Mouse (Mus musculus): ENCODE data around the gene Gal3st1.

Gal3st1 gene

DNA sequence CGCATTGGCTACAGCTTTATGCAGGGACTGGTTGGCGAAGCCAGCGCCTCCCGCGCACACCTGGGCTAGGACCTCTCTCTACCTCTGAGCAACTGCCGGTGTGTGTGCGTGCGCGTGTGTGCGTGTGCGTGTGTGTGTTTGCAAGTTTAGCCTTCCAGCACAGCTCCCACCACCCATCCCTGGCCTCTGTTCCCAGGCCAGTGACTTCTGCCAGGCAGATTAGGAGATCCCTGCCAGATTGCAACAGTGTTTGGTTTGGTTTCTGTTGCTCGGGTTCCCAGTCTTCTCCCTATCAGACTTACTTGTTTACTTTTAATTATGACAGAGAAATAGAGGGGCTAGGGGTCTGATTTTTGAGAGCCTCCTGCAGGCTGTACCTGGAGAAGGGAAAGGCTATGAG lies 48.5 kb downstream of the Gal3st1 start:
- DNase-seq (ENCODE audit: low spot score): no peak

DNA sequence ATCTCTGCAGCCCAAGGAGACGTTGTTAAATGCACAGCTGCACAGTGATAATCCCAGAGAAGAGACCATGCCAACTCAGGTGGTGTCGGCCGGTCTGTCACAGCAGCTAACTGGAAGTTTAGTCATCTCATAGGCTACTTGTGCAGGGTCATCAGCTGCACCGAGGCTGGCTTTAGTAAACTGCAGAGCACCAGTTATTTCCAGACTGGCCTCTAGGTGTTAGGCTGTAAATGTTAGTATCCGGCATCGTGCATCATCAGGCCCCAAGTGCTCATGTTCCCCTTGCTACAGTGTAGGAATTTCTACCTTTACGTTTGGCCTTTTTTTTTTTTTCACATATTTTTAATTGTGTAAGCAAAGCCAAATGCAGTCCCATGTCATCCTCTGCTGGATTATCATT lies 50.0 kb downstream of the Gal3st1 start:
- no peak for DNase-seq (ENCODE audit: low spot score)

DNA sequence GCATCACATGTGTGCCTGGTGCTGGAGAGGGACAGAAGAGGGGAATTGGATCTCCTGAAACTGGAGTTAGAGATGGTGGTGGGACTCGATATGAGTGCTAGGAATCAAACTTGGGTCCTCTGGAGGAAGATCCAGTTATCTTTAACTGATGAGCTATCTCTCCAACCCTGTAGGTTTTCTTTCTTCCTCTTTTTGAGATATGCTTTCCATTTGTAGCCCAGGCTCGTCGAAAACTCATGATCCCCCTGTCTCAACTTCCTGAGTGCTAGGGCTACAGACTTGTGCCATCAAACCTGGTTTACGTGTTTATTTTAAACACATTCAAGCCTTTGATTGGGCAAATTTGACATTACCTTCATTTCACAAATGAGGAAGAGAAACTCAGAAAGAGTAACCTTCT lies 50.7 kb downstream of the Gal3st1 start:
- no peak for DNase-seq (ENCODE audit: low spot score)

DNA sequence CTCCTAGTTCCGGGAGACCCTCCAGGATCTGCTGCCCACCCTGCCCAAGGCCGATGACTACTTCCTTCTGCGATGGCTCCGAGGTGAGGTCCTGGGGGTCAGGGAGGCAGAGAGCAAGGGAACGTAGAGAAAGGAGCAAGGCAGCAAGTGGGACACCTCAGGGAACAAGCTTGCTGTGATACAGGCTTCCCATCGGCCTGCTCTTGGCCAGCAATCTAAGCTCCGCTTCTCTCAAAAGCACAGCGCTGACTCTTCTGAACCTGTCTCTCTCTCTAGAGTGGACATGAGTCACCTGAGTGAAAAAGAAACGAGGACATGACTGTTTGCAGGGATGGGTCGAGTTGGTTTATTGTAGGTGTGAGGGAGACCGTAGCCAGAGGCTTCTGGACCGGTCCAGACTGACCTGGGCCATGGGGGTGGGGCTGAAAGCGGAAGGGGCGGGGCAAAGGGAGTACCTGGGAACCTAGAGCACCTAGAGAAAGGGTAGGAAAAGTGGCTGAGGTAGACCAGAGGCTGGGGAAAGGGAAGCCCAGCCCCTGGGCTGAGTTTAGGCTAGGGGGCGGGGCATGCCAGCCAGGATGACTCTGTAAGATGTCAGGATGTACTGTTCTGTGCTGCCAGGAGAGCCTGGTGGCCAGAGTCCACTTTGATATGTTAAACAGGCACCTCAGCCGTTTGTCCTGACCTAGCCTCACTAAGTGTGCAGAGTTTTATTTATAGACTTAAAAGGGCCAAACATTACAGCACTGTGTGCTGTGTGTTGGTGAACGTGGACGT lies 51.9 kb downstream of the Gal3st1 start:
- DNase-seq (ENCODE audit: low spot score): no peak

DNA sequence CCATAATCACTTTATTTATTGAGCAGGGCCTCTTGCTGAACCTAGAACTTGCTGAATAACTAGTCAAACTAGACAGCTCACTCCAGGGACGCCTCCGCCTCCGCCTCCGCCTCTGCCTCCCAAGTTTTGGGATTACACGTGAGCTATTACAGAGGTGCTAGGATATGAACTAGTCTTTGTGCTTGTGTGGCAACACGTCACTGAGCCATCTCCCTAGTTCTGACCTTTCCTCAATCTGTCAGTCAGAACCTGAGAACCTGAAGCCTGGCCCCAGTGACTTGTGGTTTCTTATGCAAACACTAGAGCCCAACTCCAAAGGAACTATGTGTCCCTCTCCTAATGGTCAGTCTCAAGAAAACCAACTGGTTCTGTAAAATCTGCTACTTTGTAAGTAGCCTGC lies 52.5 kb downstream of the Gal3st1 start:
- DNase-seq (ENCODE audit: low spot score): no peak

DNA sequence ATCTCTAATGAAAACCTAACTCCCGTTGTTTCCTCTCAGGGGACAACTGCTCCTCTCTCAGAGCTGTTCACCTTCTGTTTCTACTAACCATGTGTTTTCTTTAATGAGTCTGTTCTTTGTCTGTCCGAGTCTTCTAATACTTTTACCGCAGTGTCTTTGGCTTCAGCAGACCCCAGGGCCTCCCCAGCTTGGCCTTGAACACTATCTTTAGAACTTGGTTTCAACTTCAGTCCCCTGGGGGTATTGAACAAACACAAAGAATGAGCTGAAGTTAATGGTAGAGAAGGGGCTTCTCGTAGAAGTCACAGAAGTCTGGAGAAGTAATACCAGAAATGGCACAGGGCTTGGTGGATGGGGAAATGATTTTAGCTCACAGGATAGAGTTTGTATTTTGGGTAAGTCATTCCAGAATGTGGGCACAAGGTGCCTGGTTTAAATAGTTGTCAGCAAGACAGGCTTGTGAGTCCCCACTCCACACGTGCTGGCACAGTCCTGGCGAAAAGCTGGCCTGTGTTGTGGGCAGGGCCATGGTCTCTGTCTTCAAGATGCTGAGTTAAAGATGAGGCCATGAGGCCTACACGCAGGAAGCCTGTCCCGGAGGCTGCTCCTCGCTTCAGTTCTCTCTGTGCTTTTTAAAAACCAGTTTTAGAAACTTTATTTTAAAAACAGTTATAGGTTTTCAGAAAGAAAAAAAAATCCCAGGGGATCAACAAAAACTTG lies 53.1 kb downstream of the Gal3st1 start:
- no peak for DNase-seq (ENCODE audit: low spot score)

DNA sequence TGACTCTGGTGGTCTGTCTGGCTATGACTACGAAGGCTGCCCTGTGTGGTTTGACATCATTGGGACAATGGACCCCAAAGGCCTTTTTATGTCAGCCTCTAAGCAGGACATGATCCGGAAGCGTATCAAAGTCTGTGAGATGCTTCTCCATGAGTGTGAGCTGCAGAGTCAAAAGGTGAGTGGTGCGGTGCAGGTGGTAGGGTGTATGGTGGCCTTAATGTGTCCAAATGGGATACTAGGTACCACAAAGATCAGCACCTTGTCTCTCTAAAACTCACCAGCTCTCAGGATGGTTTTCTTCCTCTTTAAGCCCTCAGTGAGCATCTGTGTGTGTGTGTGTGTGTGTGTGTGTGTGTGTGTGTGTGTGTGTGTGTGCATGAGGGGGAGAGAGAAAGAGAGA lies 56.5 kb downstream of the Gal3st1 start:
- DNase-seq (ENCODE audit: low spot score): no peak

DNA sequence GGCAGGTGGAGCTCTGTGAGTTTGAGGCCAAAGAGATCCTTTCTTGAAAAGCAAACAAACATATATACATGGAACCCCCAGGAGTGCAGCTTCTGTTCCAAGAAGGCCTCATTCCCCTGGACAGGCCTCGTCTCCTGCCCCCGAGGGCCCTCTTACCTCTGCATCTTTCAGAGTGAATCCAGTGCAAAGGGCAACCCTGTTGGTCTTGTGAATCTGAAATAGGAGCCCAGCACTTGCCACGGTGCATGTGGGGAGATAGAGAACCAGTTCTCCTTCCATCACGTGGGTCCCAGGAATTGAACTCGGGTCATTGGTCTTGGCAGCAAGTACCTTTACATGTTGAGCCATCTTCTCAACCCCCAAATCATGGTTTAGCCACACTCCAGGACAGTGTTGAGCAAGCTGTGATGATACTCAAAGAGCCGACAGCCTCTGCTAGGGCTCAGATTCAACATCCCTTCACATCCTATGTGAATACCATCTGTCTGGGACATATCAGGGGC lies 57.7 kb downstream of the Gal3st1 start:
- no peak for DNase-seq (ENCODE audit: low spot score)

DNA sequence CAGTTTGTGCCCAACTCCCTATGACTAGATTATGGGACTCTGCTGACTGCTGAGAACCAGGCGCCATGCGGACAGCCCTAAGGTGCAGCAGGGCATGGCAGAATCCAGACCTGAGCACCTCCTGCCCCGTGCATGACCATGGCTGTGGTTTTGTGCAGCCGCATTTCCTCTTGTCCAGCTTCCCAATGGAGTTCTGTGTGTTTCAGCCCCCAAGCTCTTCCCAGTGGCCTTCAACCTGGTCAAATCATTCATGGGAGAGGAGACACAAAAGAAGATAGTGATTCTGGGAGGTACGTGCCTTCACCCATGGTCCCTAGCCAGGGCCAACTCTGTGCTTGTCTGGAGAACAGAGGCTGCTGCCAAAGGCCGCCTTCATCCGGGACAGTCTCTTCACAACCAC lies 59.6 kb downstream of the Gal3st1 start:
- no peak for DNase-seq (ENCODE audit: low spot score)

DNA sequence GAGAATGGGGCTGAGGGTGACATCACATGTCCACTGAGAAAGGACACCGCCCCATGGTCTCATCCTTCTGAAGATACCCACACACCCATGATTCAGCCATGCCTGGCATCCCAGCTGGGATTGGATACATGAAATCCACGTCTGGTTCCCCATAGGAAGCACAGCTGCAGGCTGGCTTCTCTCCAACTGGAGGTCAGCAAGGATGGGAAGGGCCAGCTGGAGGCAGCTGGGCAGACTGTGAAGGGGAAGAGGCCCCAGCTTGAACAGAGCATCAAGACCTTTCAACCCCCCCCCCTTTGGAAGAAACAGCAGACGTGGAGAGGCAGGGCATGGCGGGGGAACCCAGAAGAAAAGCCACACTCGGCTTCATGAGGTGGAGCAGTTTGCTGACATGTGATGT lies 63.1 kb downstream of the Gal3st1 start:
- DNase-seq (ENCODE audit: low spot score): no peak

DNA sequence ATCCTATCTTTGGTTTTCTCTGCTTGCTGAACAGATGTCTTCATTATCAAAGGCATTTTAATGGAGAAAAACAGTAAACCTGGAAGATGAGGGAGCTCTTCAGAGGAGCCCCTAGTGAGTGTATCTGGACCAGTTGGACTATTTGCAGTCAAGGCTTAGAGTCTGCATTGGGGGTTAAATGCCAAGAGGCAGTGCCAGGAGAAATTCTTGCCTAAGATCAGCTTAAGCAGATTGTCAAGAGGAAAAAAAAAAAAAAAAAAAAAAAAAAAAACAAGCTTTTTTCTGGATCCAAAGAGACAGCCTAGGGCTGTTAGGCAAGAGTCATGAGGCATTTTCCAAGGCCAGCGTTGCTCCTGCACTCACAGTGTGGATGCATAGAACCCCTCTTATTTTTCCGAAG lies 64.3 kb downstream of the Gal3st1 start:
- no peak for DNase-seq (ENCODE audit: low spot score)

DNA sequence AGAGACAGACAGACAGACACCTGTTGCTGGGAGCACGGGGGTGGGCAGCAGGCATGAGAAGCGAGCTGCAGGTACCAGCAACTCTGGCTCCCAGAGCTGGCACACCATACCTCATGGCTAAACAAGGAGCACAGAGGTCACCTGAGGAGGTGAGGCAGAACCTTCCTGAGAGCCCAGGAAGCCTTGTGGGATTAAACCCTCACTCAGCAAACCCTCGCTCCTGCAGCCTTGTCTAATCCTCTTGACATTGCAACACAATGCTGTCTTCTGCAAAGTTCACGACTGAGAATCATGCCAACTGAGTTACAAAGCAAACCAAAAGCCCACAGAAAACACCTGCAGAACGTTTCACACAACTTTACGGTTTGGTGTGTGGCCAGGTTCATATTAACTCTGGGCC lies 65.0 kb downstream of the Gal3st1 start:
- DNase-seq (ENCODE audit: low spot score): no peak

All from left cerebral cortex, adult 11 months (tissue).